In the genomic region with DNA sequence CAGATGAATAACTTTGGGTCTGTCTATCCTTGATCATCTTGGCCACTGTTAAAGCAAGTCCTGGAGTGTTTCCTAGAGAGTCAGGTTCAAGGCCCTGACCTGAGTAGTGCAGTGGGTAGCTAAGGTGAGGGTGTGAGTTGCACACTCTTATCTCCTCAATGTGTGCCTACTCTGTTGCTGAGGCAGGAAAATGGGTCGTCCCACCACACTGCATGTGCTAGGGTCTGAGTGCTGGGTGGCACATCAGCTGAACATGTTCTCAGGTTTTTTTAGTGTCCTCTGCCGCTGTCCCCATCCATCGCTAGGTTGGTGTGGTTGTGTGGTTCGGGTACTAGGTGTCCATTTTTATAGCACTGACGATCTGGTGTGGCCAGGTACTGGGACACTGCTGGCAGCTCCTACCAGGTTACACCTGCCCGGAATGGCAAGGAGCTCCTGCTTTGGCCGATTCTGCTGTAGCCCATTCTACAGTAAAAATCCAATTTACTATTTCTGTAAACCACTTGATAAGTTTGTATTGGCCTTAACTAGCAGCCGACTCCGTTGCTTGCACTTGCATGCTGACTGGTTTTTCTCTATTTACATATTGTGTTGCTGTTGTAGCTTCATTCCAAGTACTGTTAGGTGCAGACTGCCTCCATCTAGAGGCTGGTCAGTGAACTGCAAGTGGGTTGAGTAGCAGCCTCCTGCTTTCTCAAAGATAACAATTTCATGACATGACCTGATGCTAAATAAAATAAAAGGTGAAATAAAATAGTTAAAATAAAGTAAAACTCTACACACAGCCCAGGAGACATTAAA, we compare ENCODE assay signal across 8 mouse cellular contexts.
DNase-seq lines count a peak whose midpoint lies in the region; ATAC-seq and TF ChIP-seq lines count a peak whose summit lies in the region.
"Had no signal": no experiment of that assay in that cellular context is flagged by ENCODE, and none has a peak within 500 bp of the region (broad histone marks: within the 10 kb centered on the region; RNA-seq: fewer than 3 reads in every experiment).

No protein-coding gene starts in this region.

- 70% methylated on average over 9 of the region's 9 CpGs for WGBS in embryonic facial prominence, embryonic 14.5 days
- 72% methylated on average over 9 of the region's 9 CpGs for WGBS in hindbrain, embryonic 11.5 days

- H3K27me3 ChIP-seq in embryonic facial prominence, embryonic 14.5 days (replicated peaks; ENCODE audit: control insufficient read depth, insufficient read depth, low read length), result no peaks in the 10 kb centered on the region
- H3K27me3 ChIP-seq in hindbrain, embryonic 11.5 days (ENCODE audit: control insufficient read depth, insufficient read depth, low read length), result no peaks in the 10 kb centered on the region
- H3K27me3 ChIP-seq: limb, embryonic 13.5 days had no signal

- H3K9me3 ChIP-seq in ES-E14 (ENCODE audit: control insufficient read depth, insufficient read depth, low read depth, low read length), result no peaks in the 10 kb centered on the region
- no peaks in the 10 kb centered on the region for H3K9me3 ChIP-seq in embryonic facial prominence, embryonic 14.5 days (ENCODE audit: control insufficient read depth, low read length)
- H3K9me3 ChIP-seq in hindbrain, embryonic 11.5 days (ENCODE audit: control insufficient read depth, low read length), result no peaks in the 10 kb centered on the region
- H3K9me3 ChIP-seq: limb, embryonic 13.5 days had no signal

- H3K4me1 ChIP-seq in ES-E14 (ENCODE audit: control insufficient read depth in 2 of 2, insufficient read depth in 2 of 2, low read length in 2 of 2, poor library complexity in 1 of 2), result peaks cover 9 to 19% of the 10 kb centered on the region in 2 experiments
- no peaks in the 10 kb centered on the region for H3K4me1 ChIP-seq in embryonic facial prominence, embryonic 14.5 days (ENCODE audit: control insufficient read depth, insufficient read depth, low read length)
- H3K4me1 ChIP-seq in hindbrain, embryonic 11.5 days (replicated peaks; ENCODE audit: control insufficient read depth, insufficient read depth, low read length), result no peaks in the 10 kb centered on the region

- in situ Hi-C loops in ES-E14 (cut with MboI; ENCODE audit: low sequenced_read_pairs in 2 of 2, unreplicated experiment in 2 of 2), result no loop called here

- H3K4me3 ChIP-seq in ES-E14 (ENCODE audit: insufficient read depth in 1 of 2, low read depth in 1 of 2, low read length in 2 of 2, poor library complexity in 1 of 2, severe bottlenecking in 1 of 2), result peak overlapping the region; percentile 41 to 67
- H3K4me3 ChIP-seq in embryonic facial prominence, embryonic 14.5 days (ENCODE audit: low read depth, low read length), result no peak overlapping the region
- no peak overlapping the region for H3K4me3 ChIP-seq in hindbrain, embryonic 11.5 days (ENCODE audit: low read depth, low read length)
- H3K4me3 ChIP-seq: limb, embryonic 13.5 days had no signal

- peaks cover 12% of the 10 kb centered on the region for H3K36me3 ChIP-seq in ES-E14 (ENCODE audit: control insufficient read depth, insufficient read depth, low read length, poor library complexity, severe bottlenecking)
- H3K36me3 ChIP-seq in embryonic facial prominence, embryonic 14.5 days (ENCODE audit: control insufficient read depth, insufficient read depth, low read length), result no peaks in the 10 kb centered on the region
- H3K36me3 ChIP-seq in hindbrain, embryonic 11.5 days (ENCODE audit: control insufficient read depth, insufficient read depth, low read length), result no peaks in the 10 kb centered on the region
- H3K36me3 ChIP-seq: limb, embryonic 13.5 days had no signal

- DNase-seq in ES-E14 (ENCODE audit: low read depth, low spot score), result peak; percentile 73
- peak; percentile 62 to 71 for DNase-seq in adrenal gland, postnatal 36 days
- peak; percentile 74 for DNase-seq in embryonic facial prominence, embryonic 14.5 days (ENCODE audit: low spot score)
- DNase-seq in hindbrain, embryonic 11.5 days (ENCODE audit: low spot score), result peak; percentile 67
- DNase-seq in layer of hippocampus, adult 9-11 months, result peak; percentile 57
- DNase-seq in skeletal muscle tissue, adult 2 months (ENCODE audit: low read depth, low spot score), result peak; percentile 32

- H3K9ac ChIP-seq in ES-E14 (ENCODE audit: insufficient read depth, low read depth, low read length, poor library complexity, severe bottlenecking), result peak overlapping the region; percentile 83
- H3K9ac ChIP-seq in embryonic facial prominence, embryonic 14.5 days (ENCODE audit: low read depth, low read length), result no peak overlapping the region
- H3K9ac ChIP-seq in hindbrain, embryonic 11.5 days (ENCODE audit: low read depth, low read length), result no peak overlapping the region
- H3K9ac ChIP-seq: limb, embryonic 13.5 days had no signal

- no peak overlapping the region for H3K4me2 ChIP-seq in embryonic facial prominence, embryonic 14.5 days (ENCODE audit: low read depth, low read length)
- no peak overlapping the region for H3K4me2 ChIP-seq in hindbrain, embryonic 11.5 days (replicated peaks; ENCODE audit: low read depth, low read length)
- H3K4me2 ChIP-seq: limb, embryonic 13.5 days had no signal

- H3K27ac ChIP-seq in ES-E14 (ENCODE audit: insufficient read depth, low read depth, low read length, poor library complexity, severe bottlenecking), result peak overlapping the region; percentile 100
- no peak overlapping the region for H3K27ac ChIP-seq in embryonic facial prominence, embryonic 14.5 days (replicated peaks; ENCODE audit: low read depth, low read length)
- no peak overlapping the region for H3K27ac ChIP-seq in hindbrain, embryonic 11.5 days (ENCODE audit: low read depth, low read length)
- H3K27ac ChIP-seq: limb, embryonic 13.5 days had no signal

- no peak for ATAC-seq in embryonic facial prominence, embryonic 14.5 days (ENCODE audit: low read depth)
- ATAC-seq in hindbrain, embryonic 11.5 days (ENCODE audit: low FRiP score), result no peak
- 0 out of 2 replicates have a peak, but pooled peaks have one; percentile 47 for ATAC-seq in megakaryocyte, adult 5-6 weeks (ENCODE audit: poor library complexity, severe bottlenecking)

TF ChIP-seq in ES-E14, 5 proteins besides CTCF, POLR2A, EP300 and RAD21:
- no peak for TF ChIP-seq HCFC1 (IDR thresholded peaks at IDR 0.05; ENCODE audit: borderline replicate concordance, insufficient read depth, low read length)
- no peak for TF ChIP-seq CHD2 (IDR thresholded peaks at IDR 0.05; ENCODE audit: low read depth, low read length)
- no peak for TF ChIP-seq ZNF384 (IDR thresholded peaks at IDR 0.05; ENCODE audit: low read depth, low read length)
- no peak for TF ChIP-seq MAFK (IDR thresholded peaks at IDR 0.05; ENCODE audit: insufficient read depth, low read depth, low read length)
- TF ChIP-seq ZC3H11A (IDR thresholded peaks at IDR 0.05; ENCODE audit: borderline replicate concordance, low read depth, low read length), result peak; percentile 58; the same call in 1 of the 2 replicates
TF ChIP-seq in ES-E14: peak in this region for 1.

Comparison
In these comparisons a context has a peak if more than half of its experiments do, and no peak if none do; other contexts are left out.
1. H3K4me3 ChIP-seq: peak in ES-E14 (2 of 2); none in embryonic facial prominence, embryonic 14.5 days (single experiment) and hindbrain, embryonic 11.5 days (single experiment).
2. Peak in every context shown above with its lines, with median percentiles within 50 percentile points of each other: DNase-seq.